Mouse (Mus musculus) stomach, postnatal 0 days (tissue): Measurements from ENCODE around the gene Zmym4.

ENCODE experiments used
- CTCF ChIP-seq: IDR thresholded peaks from 2 replicates; pipeline ENCODE4 v1.5.1; 2016; ENCODE audit warnings: antibody characterized with exemption, low read depth, mild to moderate bottlenecking, moderate library complexity
- EP300 ChIP-seq: optimal IDR thresholded peaks from 2 replicates; pipeline ENCODE3; 2016; ENCODE audit warnings: antibody characterized with exemption

DNA sequence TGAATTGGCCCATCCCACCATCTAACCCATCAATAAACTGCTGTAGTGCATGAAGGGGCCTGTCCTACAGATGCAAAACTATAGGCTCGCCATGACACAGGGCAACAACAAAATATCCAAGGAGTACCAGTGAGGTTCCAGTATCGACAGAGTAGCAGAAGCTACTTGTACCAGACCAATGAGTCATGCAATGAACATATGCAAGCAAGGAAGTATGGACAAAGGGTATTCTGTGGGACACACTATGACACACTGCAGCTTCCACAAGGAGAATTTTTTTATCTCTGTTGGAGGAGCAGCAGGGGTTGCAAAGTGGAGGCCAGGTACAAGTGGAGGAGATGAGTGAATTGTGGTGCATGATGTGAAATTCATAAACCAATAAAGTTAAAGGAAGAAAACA, 9.7 kb downstream of the Zmym4 start:
- TF ChIP-seq CTCF (no peak), EP300 (no peak)
